Mouse (Mus musculus): Measurements from ENCODE around the gene Gnaq. TPM values are rescaled to one million over a fixed set of nuclear protein-coding genes. Genes with fewer than 3 reads are reported as not detected.
"Not testable (repeated sequence)": the region's sequence is repeated elsewhere in the genome, so short reads cannot be mapped to it uniquely, and the experiment has no call there.

Gene Gnaq
- polyA plus RNA-seq, 1 experiment from 2014 or later: 54.1 TPM

DNA sequence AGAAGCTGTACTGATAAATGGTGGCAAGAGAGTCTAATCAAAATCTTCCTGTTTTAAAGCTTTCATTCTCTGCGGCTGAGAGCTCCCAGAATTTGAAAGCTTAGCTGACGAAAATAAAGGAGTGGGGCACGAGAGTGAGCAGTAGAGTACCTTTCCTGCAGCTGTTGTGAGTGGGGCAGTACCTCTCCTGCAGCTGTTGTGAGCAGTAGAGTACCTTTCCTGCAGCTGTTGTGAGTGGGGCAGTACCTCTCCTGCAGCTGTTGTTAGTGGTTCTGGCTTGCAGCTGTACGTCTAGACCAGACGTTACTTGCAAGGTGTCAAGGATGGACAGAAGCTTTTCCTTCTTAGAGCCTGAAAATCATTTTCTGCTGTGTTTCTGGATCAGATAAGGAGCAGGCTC is 119.2 kb downstream of the Gnaq start:
- Histone ChIP-seq H3K9ac (no peak overlapping the region), H3K4me1 (peaks cover 14% of the 10 kb centered on the region; the same call in 1 of the 2 replicates), H3K9me3 (no peaks in the 10 kb centered on the region), H3K27ac (no peak overlapping the region), H3K4me2 (replicated peaks) (no peak overlapping the region), H3K27me3 (replicated peaks) (no peaks in the 10 kb centered on the region), H3K36me3 (no peaks in the 10 kb centered on the region), H3K4me3 (no peak overlapping the region)
- WGBS: 81% methylated on average over 5 of the region's 5 CpGs
- ATAC-seq (ENCODE audit: low FRiP score, low read depth): no peak

DNA sequence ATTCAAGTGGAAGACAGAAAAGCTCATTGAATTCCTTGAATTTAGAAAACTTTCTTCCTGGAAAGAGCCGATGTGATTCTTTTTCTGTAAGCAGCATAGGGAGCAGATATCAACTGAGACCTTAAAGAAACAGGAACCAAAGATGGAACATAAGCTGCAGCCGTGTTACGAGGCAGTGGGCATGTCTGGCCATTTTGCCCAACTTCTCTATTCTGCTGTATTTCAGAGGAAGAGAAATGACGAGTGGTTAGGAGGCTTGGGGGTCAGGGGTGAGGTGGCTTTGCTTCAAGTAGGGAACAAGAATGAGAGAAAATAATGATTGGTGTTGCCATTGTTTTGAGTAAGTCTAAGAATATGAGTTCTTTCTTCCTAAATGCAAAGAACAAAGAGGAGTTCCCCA is 120.1 kb downstream of the Gnaq start:
- no peak overlapping the region for H3K9ac ChIP-seq
- 80% methylated on average over 4 of the region's 4 CpGs for WGBS
- no peaks in the 10 kb centered on the region for H3K27me3 ChIP-seq (replicated peaks)
- no peak overlapping the region for H3K4me2 ChIP-seq (replicated peaks)
- no peak overlapping the region for H3K27ac ChIP-seq
- peaks cover 17% of the 10 kb centered on the region; the same call in 1 of the 2 replicates for H3K4me1 ChIP-seq
- no peaks in the 10 kb centered on the region for H3K36me3 ChIP-seq
- H3K9me3 ChIP-seq: no peaks in the 10 kb centered on the region
- ATAC-seq (ENCODE audit: low FRiP score, low read depth): no peak
- no peak overlapping the region for H3K4me3 ChIP-seq

GRCm38 (mm10) chr19:16254881-16255280 is 122.2 kb downstream of the Gnaq start:
- Histone ChIP-seq H3K27me3 (replicated peaks) (no peaks in the 10 kb centered on the region), H3K4me2 (replicated peaks) (no peak overlapping the region), H3K36me3 (no peaks in the 10 kb centered on the region), H3K27ac (no peak overlapping the region), H3K4me3 (no peak overlapping the region), H3K9me3 (no peaks in the 10 kb centered on the region), H3K4me1 (peaks cover 17% of the 10 kb centered on the region), H3K9ac (no peak overlapping the region)
- ATAC-seq (ENCODE audit: low FRiP score, low read depth): no peak
- 91% methylated on average over 1 of the region's 1 CpGs for WGBS

- Histone ChIP-seq H3K27me3 (replicated peaks) (no peaks in the 10 kb centered on the region), H3K36me3 (no peaks in the 10 kb centered on the region), H3K4me3 (no peak overlapping the region), H3K9ac (no peak overlapping the region), H3K4me2 (replicated peaks) (no peak overlapping the region), H3K4me1 (peaks cover 17% of the 10 kb centered on the region), H3K27ac (no peak overlapping the region), H3K9me3 (no peaks in the 10 kb centered on the region)
- ATAC-seq (ENCODE audit: low FRiP score, low read depth): no peak
- WGBS: 89% methylated on average over 2 of the region's 2 CpGs
Observed at GRCm38 (mm10) chr19:16255294-16255693, 122.7 kb downstream of the Gnaq start.

GRCm38 (mm10) chr19:16258766-16259355 is 126.2 kb downstream of the Gnaq start:
- ATAC-seq (ENCODE audit: low FRiP score, low read depth): no peak
- Histone ChIP-seq H3K36me3 (no peaks in the 10 kb centered on the region), H3K4me1 (peaks cover 3% of the 10 kb centered on the region), H3K4me3 (no peak overlapping the region), H3K27me3 (replicated peaks) (no peaks in the 10 kb centered on the region), H3K27ac (no peak overlapping the region), H3K9ac (no peak overlapping the region), H3K9me3 (no peaks in the 10 kb centered on the region), H3K4me2 (replicated peaks) (no peak overlapping the region)

DNA sequence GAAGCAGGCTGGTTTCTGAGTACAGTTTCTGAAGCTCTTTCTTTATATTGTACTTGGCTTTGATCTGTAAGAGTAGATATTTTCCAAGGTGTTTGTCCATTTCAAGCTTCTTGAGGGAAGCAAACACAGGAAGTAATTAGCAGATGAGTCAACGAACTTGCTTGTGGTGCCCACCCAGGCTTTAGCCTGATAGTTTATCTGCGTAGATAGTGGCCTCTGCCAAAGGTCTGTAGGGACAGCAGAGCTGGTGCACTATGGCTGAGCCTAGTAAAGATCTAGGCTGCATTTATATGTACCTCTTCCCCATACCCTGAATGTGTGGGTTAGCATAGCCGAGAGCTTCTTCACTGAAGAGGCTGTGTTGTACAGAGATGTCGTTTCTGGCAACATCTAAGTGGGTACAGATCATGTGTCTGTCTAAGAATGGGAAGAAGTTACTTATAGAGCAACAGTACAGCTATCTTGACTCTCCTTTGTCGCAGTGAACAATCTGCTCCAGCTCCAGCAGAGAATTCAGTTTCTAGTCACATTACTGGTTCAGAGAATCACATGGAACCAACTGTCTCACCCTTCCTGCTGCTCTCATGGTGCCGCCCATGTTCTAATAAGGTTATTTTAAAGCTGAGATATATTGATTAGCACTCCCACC is 127.3 kb downstream of the Gnaq start:
- no peak overlapping the region for H3K9ac ChIP-seq
- H3K9me3 ChIP-seq: no peaks in the 10 kb centered on the region
- no peak for ATAC-seq (ENCODE audit: low FRiP score, low read depth)
- no peaks in the 10 kb centered on the region for H3K27me3 ChIP-seq (replicated peaks)
- H3K27ac ChIP-seq: no peak overlapping the region
- WGBS: 91% methylated on average over 6 of the region's 6 CpGs
- no peak overlapping the region for H3K4me2 ChIP-seq (replicated peaks)
- H3K4me3 ChIP-seq: no peak overlapping the region
- H3K4me1 ChIP-seq: peaks cover 3% of the 10 kb centered on the region
- no peaks in the 10 kb centered on the region for H3K36me3 ChIP-seq

DNA sequence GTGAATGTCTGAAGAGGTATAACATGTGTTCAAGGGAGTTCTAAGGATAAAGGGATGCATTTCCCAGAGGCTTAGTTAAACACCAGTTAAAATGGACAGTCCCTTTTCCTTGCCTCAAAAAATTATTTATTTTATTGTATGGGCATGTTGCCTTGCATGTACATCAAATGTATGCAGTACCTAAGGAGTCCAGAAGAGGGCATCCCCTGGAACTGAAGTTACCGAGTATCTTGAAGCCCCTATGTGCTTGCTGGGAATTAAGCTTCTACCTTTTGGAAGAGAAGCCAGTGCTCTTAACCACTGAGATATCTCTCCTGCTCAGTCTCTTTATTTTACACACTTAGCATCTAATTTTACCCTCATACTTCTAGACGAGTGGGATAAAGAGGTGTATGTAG is 127.8 kb downstream of the Gnaq start:
- no peaks in the 10 kb centered on the region for H3K9me3 ChIP-seq
- ATAC-seq (ENCODE audit: low FRiP score, low read depth): no peak
- H3K27ac ChIP-seq: no peak overlapping the region
- no peak overlapping the region for H3K9ac ChIP-seq
- no peak overlapping the region for H3K4me3 ChIP-seq
- H3K4me2 ChIP-seq (replicated peaks): no peak overlapping the region
- H3K27me3 ChIP-seq (replicated peaks): no peaks in the 10 kb centered on the region
- 73% methylated on average over 2 of the region's 2 CpGs for WGBS
- no peaks in the 10 kb centered on the region for H3K36me3 ChIP-seq
- peaks cover 3% of the 10 kb centered on the region for H3K4me1 ChIP-seq

DNA sequence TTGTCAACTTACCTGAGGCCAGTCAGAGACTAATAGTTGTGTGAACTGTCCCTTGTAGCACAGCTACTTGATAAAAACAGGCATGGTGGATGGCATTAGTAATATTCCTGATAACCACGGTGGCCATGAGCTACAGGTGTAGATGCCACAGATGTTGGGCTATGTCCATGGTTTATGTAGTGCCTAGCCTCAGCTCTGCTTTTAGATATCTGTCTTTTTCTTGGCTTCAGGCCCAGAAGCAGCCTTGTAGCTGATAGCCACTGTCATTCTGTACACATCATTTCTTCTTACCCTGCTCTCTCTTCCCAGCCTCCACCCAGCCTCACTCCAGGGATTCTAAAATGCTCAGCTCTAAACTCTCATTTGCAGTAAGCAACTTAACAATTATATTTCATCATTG is 128.3 kb downstream of the Gnaq start:
- Histone ChIP-seq H3K27ac (no peak overlapping the region), H3K9ac (no peak overlapping the region), H3K27me3 (replicated peaks) (no peaks in the 10 kb centered on the region), H3K36me3 (no peaks in the 10 kb centered on the region), H3K4me2 (replicated peaks) (no peak overlapping the region), H3K4me3 (no peak overlapping the region), H3K4me1 (peaks cover 3% of the 10 kb centered on the region), H3K9me3 (no peaks in the 10 kb centered on the region)
- WGBS: 86% methylated on average over 1 of the region's 1 CpGs
- no peak for ATAC-seq (ENCODE audit: low FRiP score, low read depth)

DNA sequence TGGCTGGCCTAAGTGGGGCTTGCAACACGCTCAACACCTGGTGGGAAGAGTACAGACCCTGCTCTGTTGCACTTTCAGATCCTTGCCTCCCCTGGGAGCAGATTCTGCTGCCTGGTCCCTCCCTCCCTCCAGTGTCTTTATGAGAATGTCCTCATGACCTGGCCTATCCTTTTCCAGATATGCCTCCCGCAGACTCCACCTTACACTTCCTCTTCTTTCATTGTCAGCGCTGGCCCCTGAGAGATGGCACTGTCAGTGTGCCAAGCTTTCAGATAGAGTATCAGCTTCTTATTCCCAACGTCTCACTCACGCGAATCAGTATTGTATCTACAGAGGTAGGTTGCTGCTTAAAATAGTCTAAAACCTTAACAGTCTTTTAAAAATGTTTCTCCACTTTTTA is 129.0 kb downstream of the Gnaq start:
- WGBS: 96% methylated on average over 6 of the region's 6 CpGs
- no peak overlapping the region for H3K27ac ChIP-seq
- H3K4me3 ChIP-seq: no peak overlapping the region
- H3K9me3 ChIP-seq: no peaks in the 10 kb centered on the region
- peaks cover 3% of the 10 kb centered on the region for H3K4me1 ChIP-seq
- H3K9ac ChIP-seq: no peak overlapping the region
- ATAC-seq (ENCODE audit: low FRiP score, low read depth): no peak
- H3K36me3 ChIP-seq: no peaks in the 10 kb centered on the region
- no peak overlapping the region for H3K4me2 ChIP-seq (replicated peaks)
- no peaks in the 10 kb centered on the region for H3K27me3 ChIP-seq (replicated peaks)

GRCm38 (mm10) chr19:16262340-16262739 is 129.7 kb downstream of the Gnaq start:
- no peak overlapping the region for H3K9ac ChIP-seq
- H3K27me3 ChIP-seq (replicated peaks): no peaks in the 10 kb centered on the region
- no peak overlapping the region for H3K4me2 ChIP-seq (replicated peaks)
- no peak overlapping the region for H3K27ac ChIP-seq
- no peak for ATAC-seq (ENCODE audit: low FRiP score, low read depth)
- 90% methylated on average over 4 of the region's 4 CpGs for WGBS
- no peaks in the 10 kb centered on the region for H3K36me3 ChIP-seq
- H3K9me3 ChIP-seq: no peaks in the 10 kb centered on the region
- peaks cover under 1% of the 10 kb centered on the region for H3K4me1 ChIP-seq
- H3K4me3 ChIP-seq: no peak overlapping the region

DNA sequence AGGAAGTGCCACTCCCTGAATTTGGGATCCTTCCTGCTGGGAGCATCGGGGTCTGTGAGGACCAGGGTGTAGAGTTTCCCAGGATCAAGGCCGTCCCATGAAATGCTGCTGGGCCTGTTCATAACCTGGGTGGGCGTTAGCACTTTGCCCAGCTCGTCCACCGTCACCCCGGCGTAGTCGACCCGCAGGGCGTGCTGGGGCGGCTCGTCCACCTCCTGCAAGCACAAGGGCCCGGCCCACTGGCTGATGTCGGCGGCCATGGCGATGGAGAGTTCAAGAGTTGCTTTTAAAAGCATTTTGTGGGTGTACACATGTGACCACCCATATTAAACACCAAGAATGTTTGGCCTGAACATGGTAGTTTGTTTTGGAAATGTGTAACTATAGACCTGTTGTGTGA is 134.7 kb downstream of the Gnaq start:
- H3K4me3 ChIP-seq; H3K9me3 ChIP-seq; H3K27ac ChIP-seq; H3K27me3 ChIP-seq (replicated peaks); H3K4me1 ChIP-seq; H3K36me3 ChIP-seq; H3K4me2 ChIP-seq (replicated peaks); H3K9ac ChIP-seq; ATAC-seq (ENCODE audit: low FRiP score, low read depth): not testable (repeated sequence)
- WGBS: 94% methylated on average over 12 of the region's 16 CpGs

GRCm38 (mm10) chr19:16270236-16270635 is 137.6 kb downstream of the Gnaq start:
- no peaks in the 10 kb centered on the region for H3K27me3 ChIP-seq (replicated peaks)
- H3K9me3 ChIP-seq: no peaks in the 10 kb centered on the region
- 90% methylated on average over 6 of the region's 6 CpGs for WGBS
- H3K4me1 ChIP-seq: 0 out of 2 replicates have a peak, but pooled peaks cover 3% of the 10 kb centered on the region
- no peak overlapping the region for H3K4me2 ChIP-seq (replicated peaks)
- no peak for ATAC-seq (ENCODE audit: low FRiP score, low read depth)
- H3K27ac ChIP-seq: no peak overlapping the region
- H3K4me3 ChIP-seq: no peak overlapping the region
- H3K9ac ChIP-seq: no peak overlapping the region
- no peaks in the 10 kb centered on the region for H3K36me3 ChIP-seq

GRCm38 (mm10) chr19:16271002-16271401 is 138.4 kb downstream of the Gnaq start:
- no peak overlapping the region for H3K4me3 ChIP-seq
- 0 out of 2 replicates have a peak, but pooled peaks have one; percentile 17 for ATAC-seq (ENCODE audit: low FRiP score, low read depth)
- H3K4me1 ChIP-seq: 0 out of 2 replicates have a peak, but pooled peaks cover 3% of the 10 kb centered on the region
- H3K36me3 ChIP-seq: no peaks in the 10 kb centered on the region
- H3K9me3 ChIP-seq: no peaks in the 10 kb centered on the region
- H3K27me3 ChIP-seq (replicated peaks): no peaks in the 10 kb centered on the region
- no peak overlapping the region for H3K9ac ChIP-seq
- H3K4me2 ChIP-seq (replicated peaks): no peak overlapping the region
- WGBS: 89% methylated on average over 1 of the region's 1 CpGs
- no peak overlapping the region for H3K27ac ChIP-seq

Data from neural tube, embryonic 12.5 days (tissue).